Mouse (Mus musculus) hindbrain, embryonic 16.5 days (tissue): Measurements from ENCODE around the gene Rpf1. TPM values are rescaled to one million over a fixed set of nuclear protein-coding genes. Genes with fewer than 3 reads are reported as not detected.

ENCODE experiments used
- ATAC-seq: fragments of 200-750 bp; cut with Nextera tagmentation; 2 replicates; pipeline ENCODE4 v1.8.0; 2017; ENCODE audit warnings: moderate TSS enrichment, moderate library complexity
- H3K27ac ChIP-seq: fragments of 300-500 bp; sonication (generic); 2 replicates; pipeline ENCODE4 v1.5.1; 2014; ENCODE audit warnings: low read depth, mild to moderate bottlenecking, control low read depth, low read length, moderate library complexity
- H3K27me3 ChIP-seq: fragments of 300-500 bp; sonication (generic); replicated peaks from 2 replicates; pipeline ENCODE4 v1.6.1; 2014; ENCODE audit warnings: low read length; ENCODE audit not compliant: control insufficient read depth, insufficient read depth
- H3K36me3 ChIP-seq: fragments of 300-500 bp; sonication (generic); 2 replicates; pipeline ENCODE4 v1.6.1; 2014; ENCODE audit warnings: mild to moderate bottlenecking, low read length, moderate library complexity, mixed read lengths; ENCODE audit not compliant: control insufficient read depth, insufficient read depth
- H3K4me1 ChIP-seq: fragments of 300-500 bp; sonication (generic); 2 replicates; pipeline ENCODE4 v1.6.1; 2014; ENCODE audit warnings: low read depth, low read length; ENCODE audit not compliant: control insufficient read depth, insufficient read depth
- H3K4me2 ChIP-seq: fragments of 300-500 bp; sonication (generic); 2 replicates; pipeline ENCODE4 v1.6.1; 2014; ENCODE audit warnings: mild to moderate bottlenecking, low read length, control low read depth, moderate library complexity
- H3K4me3 ChIP-seq: fragments of 300-500 bp; sonication (generic); 2 replicates; pipeline ENCODE4 v1.5.1; 2014; ENCODE audit warnings: mild to moderate bottlenecking, low read length, control low read depth, moderate library complexity
- H3K9ac ChIP-seq: fragments of 300-500 bp; sonication (generic); 2 replicates; pipeline ENCODE4 v1.6.1; 2014; ENCODE audit warnings: low read depth, mild to moderate bottlenecking, control low read depth, low read length, moderate library complexity
- H3K9me3 ChIP-seq: fragments of 300-500 bp; sonication (generic); 2 replicates; pipeline ENCODE4 v1.6.1; 2014; ENCODE audit warnings: mild to moderate bottlenecking, low read length, moderate library complexity; ENCODE audit not compliant: control insufficient read depth
- WGBS: fragments of 180-500 bp; shearing (Covaris S2); extraction: QIAGEN DNeasy Blood & Tissue Kit; methylation state at CpG from one replicate; pipeline ENCODE4 v1.1.7; 2014; 5-methylcytosine and 5-hydroxymethylcytosine counted together
- polyA plus RNA-seq: library from polyadenylated mRNA; unstranded; fragments of >200 nt; fragmentation: Nextera tagmentation; extraction: Ambion mirVana; gene quantifications from 2 replicates; pipeline ENCODE4 v1.2.1, GENCODE M21; 2015

Rpf1 gene
- polyA plus RNA-seq, 1 experiment from 2014 or later: 31.5 TPM

DNA sequence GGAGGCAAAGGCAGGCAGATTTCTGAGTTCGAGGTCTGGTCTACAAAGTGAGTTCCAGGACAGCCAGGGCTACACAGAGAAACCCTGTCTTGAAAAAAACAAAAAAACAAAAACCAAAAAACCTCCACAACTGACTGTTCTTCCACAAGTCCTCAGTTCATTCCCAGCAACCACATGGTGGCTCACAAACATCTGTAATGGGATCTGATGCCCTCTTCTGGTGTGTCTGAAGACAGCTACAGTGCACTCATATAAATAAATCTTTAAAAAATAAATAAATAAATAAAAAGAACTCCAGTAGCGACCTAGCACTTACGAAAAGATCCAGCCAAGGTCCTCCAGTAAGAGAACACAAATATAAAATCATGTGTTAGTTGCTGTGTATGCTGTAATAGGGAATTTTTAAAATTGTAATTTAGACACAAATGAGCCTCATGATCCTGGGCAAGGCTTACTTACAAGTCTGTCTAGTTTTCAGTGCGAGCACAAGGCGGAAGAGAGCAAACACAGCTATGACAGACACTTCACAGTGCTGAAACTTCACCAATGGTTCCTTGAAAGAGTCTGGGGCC lies 917 bp downstream of the Rpf1 start:
- Histone ChIP-seq H3K4me1 (peaks cover 2% of the 10 kb centered on the region; the same call in 1 of the 2 replicates), H3K9me3 (no peaks in the 10 kb centered on the region), H3K9ac (peak overlapping the region; percentile 86), H3K27me3 (no peaks in the 10 kb centered on the region), H3K36me3 (peaks cover 10% of the 10 kb centered on the region), H3K27ac (peak overlapping the region; percentile 98), H3K4me3 (peak overlapping the region; percentile 84), H3K4me2 (peak overlapping the region; percentile 50)
- peak; percentile 10 for ATAC-seq
- WGBS: 35% methylated on average over 5 of the region's 5 CpGs

DNA sequence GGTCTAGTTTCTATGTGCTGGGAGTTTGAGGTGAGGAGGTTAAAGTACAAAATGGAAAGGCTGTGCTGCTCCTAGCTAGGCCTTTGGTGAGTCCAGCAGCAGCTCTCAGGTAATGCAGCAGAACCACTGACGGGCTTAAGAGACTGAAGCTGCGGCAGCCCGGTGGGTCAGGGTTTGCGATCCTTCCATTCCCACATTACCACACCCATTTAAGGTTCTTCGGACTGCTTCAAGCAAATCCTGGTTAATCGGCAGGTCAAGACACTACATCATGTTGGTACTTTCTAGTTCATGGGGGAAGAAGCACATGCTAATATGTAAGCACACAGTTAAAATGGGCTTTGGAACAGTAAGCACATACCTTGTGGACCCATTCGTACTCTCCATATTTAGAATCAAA lies 14.5 kb downstream of the Rpf1 start:
- Histone ChIP-seq H3K4me1 (0 out of 2 replicates have a peak, but pooled peaks cover 2% of the 10 kb centered on the region), H3K9ac (no peak overlapping the region), H3K36me3 (peaks cover 26% of the 10 kb centered on the region), H3K4me3 (no peak overlapping the region), H3K9me3 (no peaks in the 10 kb centered on the region), H3K27ac (no peak overlapping the region), H3K27me3 (no peaks in the 10 kb centered on the region), H3K4me2 (no peak overlapping the region)
- no peak for ATAC-seq
- 95% methylated on average over 7 of the region's 7 CpGs for WGBS

DNA sequence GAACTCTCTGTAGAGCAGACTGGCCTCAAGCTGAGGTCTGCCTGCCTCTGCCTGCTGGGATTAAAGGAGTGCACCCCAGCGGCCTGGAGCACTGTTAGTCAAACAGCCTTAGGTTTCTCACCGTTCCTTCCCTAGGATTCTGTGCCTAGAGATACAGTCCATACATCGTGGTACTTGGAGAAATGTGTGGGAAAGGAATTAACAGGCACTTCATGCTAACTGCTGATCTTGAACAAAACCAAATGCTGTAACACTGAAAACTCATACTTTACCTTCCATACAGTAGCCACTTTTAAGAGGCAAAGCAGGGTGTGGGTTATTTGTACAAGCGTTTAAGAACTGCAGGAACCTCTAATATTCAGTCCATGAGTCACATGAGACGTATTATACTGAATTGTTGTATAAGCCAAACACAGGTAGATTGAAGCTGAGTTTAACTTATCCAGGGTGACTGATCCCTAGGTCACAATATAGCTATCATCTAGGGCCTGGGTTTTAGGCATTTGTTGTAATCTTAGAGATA lies 19.6 kb downstream of the Rpf1 start:
- ATAC-seq: no peak
- Histone ChIP-seq H3K9ac (no peak overlapping the region), H3K4me1 (peaks cover 11% of the 10 kb centered on the region), H3K4me3 (peak overlapping the region; percentile 80), H3K9me3 (no peaks in the 10 kb centered on the region), H3K36me3 (peaks cover 12% of the 10 kb centered on the region), H3K4me2 (peak overlapping the region; percentile 68), H3K27ac (no peak overlapping the region), H3K27me3 (no peaks in the 10 kb centered on the region)
- WGBS: 65% methylated on average over 5 of the region's 5 CpGs

GRCm38 (mm10) chr3:146500810-146501201 lies 20.4 kb downstream of the Rpf1 start:
- peaks cover 11% of the 10 kb centered on the region for H3K4me1 ChIP-seq
- no peaks in the 10 kb centered on the region for H3K9me3 ChIP-seq

DNA sequence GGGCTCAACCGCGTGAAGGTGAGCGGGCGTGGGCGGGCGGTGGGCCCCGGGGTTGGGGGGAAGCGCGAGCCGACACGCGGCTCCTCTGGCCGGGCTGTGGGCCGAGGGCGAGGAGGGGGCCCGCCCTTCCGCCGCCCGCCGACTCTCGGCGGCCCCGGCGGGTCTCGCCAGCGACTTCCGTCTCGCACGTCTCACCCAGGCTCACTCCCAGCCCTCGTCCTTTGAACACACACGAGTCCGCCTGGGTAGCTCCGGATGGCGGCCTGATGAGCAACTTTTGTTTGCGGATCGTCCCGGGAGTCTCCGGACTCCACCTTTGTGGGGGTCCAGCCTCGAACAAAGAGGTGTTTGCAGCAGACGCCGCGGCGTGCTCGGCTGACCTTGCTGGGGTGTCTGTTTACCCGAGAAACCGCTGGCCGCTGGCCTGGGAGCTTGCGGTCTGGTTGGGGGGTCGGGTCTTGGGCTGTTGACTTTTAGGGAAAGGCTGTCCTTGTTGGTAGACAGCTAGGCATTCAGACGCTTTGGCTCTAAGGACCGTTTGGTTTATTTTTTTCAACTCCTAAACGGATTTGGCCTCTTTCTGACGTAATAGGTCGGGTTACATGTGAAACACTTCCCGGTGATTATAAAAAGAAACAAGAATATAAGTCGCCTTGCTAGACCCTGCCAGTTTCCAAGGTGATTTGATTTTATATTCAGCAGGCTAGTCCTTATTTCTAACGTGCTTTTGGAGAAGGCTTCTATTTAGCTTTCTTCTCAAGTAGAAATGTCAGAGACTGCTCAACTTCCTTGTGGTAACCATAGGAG lies 21.0 kb downstream of the Rpf1 start:
- H3K4me1 ChIP-seq: peaks cover 11% of the 10 kb centered on the region
- H3K4me3 ChIP-seq: peak overlapping the region; percentile 80
- no peaks in the 10 kb centered on the region for H3K9me3 ChIP-seq
- ATAC-seq: peak; percentile 87
- peaks cover 2% of the 10 kb centered on the region; the same call in 1 of the 2 replicates for H3K36me3 ChIP-seq
- peak overlapping the region; percentile 68 for H3K4me2 ChIP-seq
- peak overlapping the region; percentile 83 for H3K27ac ChIP-seq
- peak overlapping the region; percentile 82 for H3K9ac ChIP-seq
- no peaks in the 10 kb centered on the region for H3K27me3 ChIP-seq
- under 1% methylated on average over 53 of the region's 57 CpGs for WGBS

More at GRCm38 (mm10) chr3:146500810-146501201, 20.4 kb downstream of the Rpf1 start:
- no peak overlapping the region; the same call in 1 of the 2 replicates for H3K27ac ChIP-seq
- H3K4me2 ChIP-seq: peak overlapping the region; percentile 68
- peaks cover 6% of the 10 kb centered on the region for H3K36me3 ChIP-seq
- H3K9ac ChIP-seq: peak overlapping the region; percentile 82
- 9% methylated on average over 5 of the region's 5 CpGs for WGBS
- no peak for ATAC-seq
- H3K27me3 ChIP-seq: no peaks in the 10 kb centered on the region
- H3K4me3 ChIP-seq: peak overlapping the region; percentile 80

GRCm38 (mm10) chr3:146499431-146500002 lies 21.7 kb downstream of the Rpf1 start, which contains the start of the genes Spata1 and Gng5:
TSS of gene Spata1 (minus strand) at chr3:146499753.
TSS of gene Gng5 (plus strand) at chr3:146499807.
- H3K4me1 ChIP-seq: peaks cover 11% of the 10 kb centered on the region
- H3K9me3 ChIP-seq: no peaks in the 10 kb centered on the region
- no peaks in the 10 kb centered on the region for H3K36me3 ChIP-seq
- H3K4me3 ChIP-seq: peak within 1 kb of the TSS; percentile 80
- ATAC-seq: peak; percentile 94
- peak within 1 kb of the TSS; percentile 83 for H3K27ac ChIP-seq
- 3% methylated on average over 52 of the region's 88 CpGs for WGBS
- H3K27me3 ChIP-seq: no peaks in the 10 kb centered on the region
- H3K4me2 ChIP-seq: peak within 1 kb of the TSS; percentile 68
- peak within 1 kb of the TSS; percentile 82 for H3K9ac ChIP-seq

GRCm38 (mm10) chr3:146498989-146499388 lies 22.2 kb downstream of the Rpf1 start:
- Histone ChIP-seq H3K9ac (peak overlapping the region; percentile 82), H3K36me3 (no peaks in the 10 kb centered on the region), H3K4me2 (peak overlapping the region; percentile 68), H3K27ac (peak overlapping the region; percentile 45), H3K9me3 (no peaks in the 10 kb centered on the region), H3K4me1 (peaks cover 11% of the 10 kb centered on the region), H3K4me3 (peak overlapping the region; percentile 80), H3K27me3 (no peaks in the 10 kb centered on the region)
- ATAC-seq: no peak
- 5% methylated on average over 13 of the region's 13 CpGs for WGBS

DNA sequence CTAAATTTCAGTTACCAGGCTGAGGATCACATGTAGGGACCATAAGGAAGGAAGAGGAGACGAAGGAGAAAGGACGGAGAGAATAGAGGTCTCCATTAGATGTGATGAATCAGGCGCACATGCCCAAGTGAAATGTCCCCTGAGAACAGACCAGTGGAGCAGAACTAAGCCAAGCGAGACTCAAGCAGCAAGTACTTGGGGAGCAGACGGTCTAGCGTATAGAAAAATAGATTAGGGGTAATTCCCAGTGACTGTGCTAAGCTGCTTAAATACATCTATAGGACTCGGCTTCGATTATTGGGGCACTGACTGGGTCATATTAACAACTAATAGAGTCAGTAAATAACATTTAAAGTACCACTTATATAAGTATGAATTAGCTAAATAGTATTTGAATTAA lies 26.3 kb downstream of the Rpf1 start:
- WGBS: 60% methylated on average over 8 of the region's 8 CpGs
- H3K36me3 ChIP-seq: no peaks in the 10 kb centered on the region
- no peak for ATAC-seq

DNA sequence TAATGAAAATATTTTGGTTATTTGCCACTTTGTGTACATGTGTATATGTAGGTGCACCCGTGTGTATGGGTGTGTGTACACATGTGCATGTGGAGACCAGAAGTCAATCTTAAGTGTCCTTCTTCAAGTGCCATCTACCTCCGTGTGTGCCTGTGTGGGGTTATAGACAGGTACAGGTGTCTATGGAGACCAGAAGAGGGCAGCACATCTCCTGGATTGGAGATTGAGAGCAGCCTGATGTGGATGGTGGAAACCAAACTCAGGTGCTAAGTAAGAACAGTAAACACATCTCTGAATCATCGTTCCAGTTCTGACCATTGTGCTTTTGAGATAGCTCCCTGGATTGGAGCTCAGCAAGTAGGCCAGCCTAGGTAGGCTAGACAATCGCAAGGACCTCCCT lies 34.8 kb downstream of the Rpf1 start:
- no peak overlapping the region for H3K27ac ChIP-seq
- 87% methylated on average over 4 of the region's 4 CpGs for WGBS
- H3K9ac ChIP-seq: no peak overlapping the region
- no peak for ATAC-seq
- no peak overlapping the region for H3K4me2 ChIP-seq
- no peaks in the 10 kb centered on the region for H3K9me3 ChIP-seq
- H3K4me3 ChIP-seq: no peak overlapping the region
- no peaks in the 10 kb centered on the region for H3K4me1 ChIP-seq
- H3K27me3 ChIP-seq: no peaks in the 10 kb centered on the region
- no peaks in the 10 kb centered on the region for H3K36me3 ChIP-seq

More for the DNA sequence above, 26.3 kb downstream of the Rpf1 start:
- no peaks in the 10 kb centered on the region for H3K27me3 ChIP-seq
- no peak overlapping the region for H3K4me2 ChIP-seq
- H3K4me3 ChIP-seq: no peak overlapping the region
- H3K9me3 ChIP-seq: no peaks in the 10 kb centered on the region
- H3K9ac ChIP-seq: no peak overlapping the region
- H3K27ac ChIP-seq: no peak overlapping the region
- H3K4me1 ChIP-seq: no peaks in the 10 kb centered on the region
